Mouse (Mus musculus): ENCODE results near the gene Tanc1. TPM values are rescaled to one million over a fixed set of nuclear protein-coding genes. Genes with fewer than 3 reads are reported as not detected.

Tanc1 gene
- polyA plus RNA-seq, 1 experiment from 2014 or later = 8.5 TPM

GRCm38 (mm10) chr2:59758139-59758918 is 146.5 kb downstream of the Tanc1 start:
- no peak overlapping the region for H3K4me3 ChIP-seq
- 84% methylated on average over 9 of the region's 9 CpGs for WGBS
- ATAC-seq (ENCODE audit: low FRiP score, low read depth) = no peak
- H3K27me3 ChIP-seq = no peaks in the 10 kb centered on the region
- H3K9me3 ChIP-seq = 0 out of 2 replicates have a peak, but pooled peaks cover 3% of the 10 kb centered on the region
- no peak overlapping the region for H3K4me2 ChIP-seq
- H3K9ac ChIP-seq = no peak overlapping the region
- no peaks in the 10 kb centered on the region for H3K36me3 ChIP-seq
- no peak overlapping the region for H3K27ac ChIP-seq (replicated peaks)
- no peaks in the 10 kb centered on the region for H3K4me1 ChIP-seq (replicated peaks)

GRCm38 (mm10) chr2:59760731-59761130 is 148.9 kb downstream of the Tanc1 start:
- 90% methylated on average over 4 of the region's 4 CpGs for WGBS
- no peaks in the 10 kb centered on the region for H3K4me1 ChIP-seq (replicated peaks)
- no peak overlapping the region for H3K4me3 ChIP-seq
- no peak overlapping the region for H3K9ac ChIP-seq
- no peaks in the 10 kb centered on the region for H3K36me3 ChIP-seq
- H3K4me2 ChIP-seq = no peak overlapping the region
- no peak overlapping the region for H3K27ac ChIP-seq (replicated peaks)
- H3K27me3 ChIP-seq = no peaks in the 10 kb centered on the region
- ATAC-seq (ENCODE audit: low FRiP score, low read depth) = no peak
- 0 out of 2 replicates have a peak, but pooled peaks cover 3% of the 10 kb centered on the region for H3K9me3 ChIP-seq

DNA sequence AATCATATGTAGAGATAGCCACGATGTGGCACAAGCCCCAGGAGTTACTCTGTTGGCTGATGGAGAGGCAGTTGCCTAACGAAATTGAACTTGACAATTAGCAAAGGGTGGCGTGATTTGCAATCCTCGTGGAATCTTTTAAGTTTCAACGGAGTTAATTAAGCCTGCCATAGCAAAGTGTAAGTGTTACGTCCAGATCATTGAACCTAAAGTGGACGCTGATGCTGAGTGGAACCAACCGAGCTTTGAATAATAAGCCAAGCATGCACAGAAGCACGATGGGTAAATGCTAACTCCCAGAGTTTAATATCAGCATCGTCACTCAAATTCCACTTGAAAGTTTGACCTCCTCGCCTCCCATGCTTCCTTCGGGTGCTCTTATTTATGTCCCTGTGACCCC is 149.3 kb downstream of the Tanc1 start:
- Histone ChIP-seq H3K9ac (no peak overlapping the region), H3K27me3 (no peaks in the 10 kb centered on the region), H3K9me3 (0 out of 2 replicates have a peak, but pooled peaks cover 3% of the 10 kb centered on the region), H3K4me2 (no peak overlapping the region), H3K4me1 (replicated peaks) (no peaks in the 10 kb centered on the region), H3K27ac (replicated peaks) (no peak overlapping the region), H3K36me3 (no peaks in the 10 kb centered on the region), H3K4me3 (no peak overlapping the region)
- no peak for ATAC-seq (ENCODE audit: low FRiP score, low read depth)
- 50% methylated on average over 12 of the region's 12 CpGs for WGBS

DNA sequence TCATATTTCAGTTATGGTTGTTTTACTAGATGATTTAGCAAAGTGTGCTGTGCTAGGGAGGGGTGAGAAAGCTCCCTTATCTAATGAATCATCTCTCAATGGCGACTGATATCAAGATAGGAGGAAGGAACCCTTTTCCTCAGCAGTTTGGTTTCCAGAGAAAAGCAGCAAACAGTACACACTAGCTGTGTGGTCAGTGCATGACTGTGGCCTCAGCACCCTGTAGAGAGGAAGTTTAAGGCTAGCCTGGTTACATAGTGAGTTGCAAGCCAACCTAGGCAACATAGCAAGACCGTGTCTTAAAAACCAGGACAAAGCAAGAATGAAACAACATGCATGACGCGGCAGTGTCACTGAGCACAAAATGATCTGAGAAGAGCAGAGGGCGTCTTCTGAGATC is 150.4 kb downstream of the Tanc1 start:
- WGBS = 84% methylated on average over 5 of the region's 5 CpGs
- H3K27ac ChIP-seq (replicated peaks) = no peak overlapping the region
- H3K27me3 ChIP-seq = no peaks in the 10 kb centered on the region
- 0 out of 2 replicates have a peak, but pooled peaks cover 3% of the 10 kb centered on the region for H3K9me3 ChIP-seq
- no peak overlapping the region for H3K9ac ChIP-seq
- H3K4me1 ChIP-seq (replicated peaks) = no peaks in the 10 kb centered on the region
- no peak overlapping the region for H3K4me3 ChIP-seq
- H3K36me3 ChIP-seq = no peaks in the 10 kb centered on the region
- no peak overlapping the region for H3K4me2 ChIP-seq
- no peak for ATAC-seq (ENCODE audit: low FRiP score, low read depth)

DNA sequence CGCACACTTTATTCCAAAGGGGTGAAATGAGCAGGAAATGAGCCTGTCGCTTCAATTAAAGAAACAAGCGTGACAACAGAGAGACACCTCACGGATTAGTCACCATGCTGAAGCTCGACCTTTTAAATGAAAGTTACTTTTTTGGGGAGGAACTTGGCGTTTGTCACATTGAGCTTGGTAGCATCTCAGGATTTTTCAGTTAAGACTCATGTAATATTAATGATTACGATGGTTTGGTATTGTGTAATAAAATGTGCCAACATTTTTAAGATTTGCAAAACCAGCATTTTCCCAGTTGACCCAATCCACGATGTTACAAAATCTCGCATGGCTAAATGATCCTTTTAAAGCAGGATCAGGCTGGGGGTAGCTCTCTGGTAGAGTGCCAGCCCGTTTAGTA is 153.8 kb downstream of the Tanc1 start:
- 66% methylated on average over 10 of the region's 10 CpGs for WGBS

GRCm38 (mm10) chr2:59767893-59768292 is 156.1 kb downstream of the Tanc1 start:
- H3K27ac ChIP-seq (replicated peaks) = no peak overlapping the region

More for the DNA sequence above, 153.8 kb downstream of the Tanc1 start:
- Histone ChIP-seq H3K4me2 (no peak overlapping the region), H3K9ac (no peak overlapping the region), H3K9me3 (no peaks in the 10 kb centered on the region), H3K4me3 (no peak overlapping the region), H3K27ac (replicated peaks) (no peak overlapping the region), H3K36me3 (no peaks in the 10 kb centered on the region), H3K4me1 (replicated peaks) (peaks cover 4% of the 10 kb centered on the region), H3K27me3 (no peaks in the 10 kb centered on the region)
- no peak for ATAC-seq (ENCODE audit: low FRiP score, low read depth)

DNA sequence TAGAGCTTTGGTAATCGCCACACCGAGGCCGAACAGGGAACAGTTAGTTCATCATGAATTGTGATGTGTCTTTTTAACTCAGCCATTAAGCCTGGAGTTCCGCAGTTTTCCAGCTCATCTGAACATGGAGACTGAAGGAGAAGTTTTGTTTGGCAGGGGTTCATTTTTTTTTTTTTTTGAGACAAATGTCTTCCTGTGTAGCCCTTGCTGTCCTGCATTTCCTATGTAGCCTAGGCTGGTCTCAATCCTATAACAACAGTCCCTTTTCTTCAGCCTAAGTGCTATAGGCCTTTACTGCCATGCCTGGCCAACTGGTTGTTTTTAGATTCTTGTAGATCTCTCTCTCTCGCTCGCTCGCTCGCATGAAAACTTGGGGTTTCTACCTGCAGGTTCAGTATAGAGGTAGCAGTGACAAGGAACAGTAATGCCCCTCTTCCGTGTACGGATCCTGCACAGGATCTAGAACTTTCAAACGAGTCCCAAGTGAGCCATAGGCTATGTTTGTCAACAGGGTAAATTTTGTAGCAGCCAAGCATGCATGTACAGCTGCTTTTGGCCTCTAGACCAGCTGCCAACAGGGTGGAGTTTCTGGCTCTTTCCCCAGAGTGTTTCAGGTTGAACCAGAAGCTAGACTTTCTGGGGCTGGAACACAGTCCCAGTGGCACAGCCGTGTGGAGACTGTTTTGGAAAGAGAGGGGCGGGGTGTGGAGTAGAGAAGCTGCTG is 157.0 kb downstream of the Tanc1 start:
- no peak overlapping the region for H3K27ac ChIP-seq (replicated peaks)
- H3K9ac ChIP-seq = no peak overlapping the region
- H3K27me3 ChIP-seq = no peaks in the 10 kb centered on the region
- no peaks in the 10 kb centered on the region for H3K36me3 ChIP-seq
- H3K4me1 ChIP-seq (replicated peaks) = peaks cover 28% of the 10 kb centered on the region
- H3K4me2 ChIP-seq = no peak overlapping the region
- 87% methylated on average over 13 of the region's 13 CpGs for WGBS
- no peak overlapping the region for H3K4me3 ChIP-seq
- ATAC-seq (ENCODE audit: low FRiP score, low read depth) = no peak
- H3K9me3 ChIP-seq = no peaks in the 10 kb centered on the region

More at GRCm38 (mm10) chr2:59767893-59768292, 156.1 kb downstream of the Tanc1 start:
- peaks cover 25% of the 10 kb centered on the region for H3K4me1 ChIP-seq (replicated peaks)
- no peaks in the 10 kb centered on the region for H3K9me3 ChIP-seq
- H3K36me3 ChIP-seq = no peaks in the 10 kb centered on the region
- no peaks in the 10 kb centered on the region for H3K27me3 ChIP-seq
- 91% methylated on average over 4 of the region's 4 CpGs for WGBS
- ATAC-seq (ENCODE audit: low FRiP score, low read depth) = no peak
- H3K4me3 ChIP-seq = no peak overlapping the region
- H3K4me2 ChIP-seq = no peak overlapping the region
- no peak overlapping the region for H3K9ac ChIP-seq

DNA sequence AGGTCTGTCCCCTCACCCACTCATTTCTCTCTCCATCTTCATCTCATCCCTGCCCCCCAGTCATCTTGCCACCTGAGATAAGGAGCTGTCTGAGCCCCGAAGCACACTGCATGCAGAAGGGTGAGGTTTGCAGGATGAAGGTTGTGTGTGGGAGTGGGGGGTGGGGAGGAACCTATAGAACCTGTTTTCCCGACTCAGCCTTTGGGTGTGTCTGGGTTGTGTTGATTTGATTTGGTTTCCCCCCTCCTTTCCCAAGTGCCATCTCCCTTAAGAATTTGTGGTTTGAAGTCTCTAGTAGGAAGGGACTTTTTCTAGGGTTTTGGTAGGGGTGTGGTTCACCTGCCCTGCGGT is 157.5 kb downstream of the Tanc1 start:
- no peaks in the 10 kb centered on the region for H3K36me3 ChIP-seq
- H3K9me3 ChIP-seq = no peaks in the 10 kb centered on the region
- H3K27ac ChIP-seq (replicated peaks) = no peak overlapping the region
- no peak for ATAC-seq (ENCODE audit: low FRiP score, low read depth)
- H3K4me1 ChIP-seq (replicated peaks) = peaks cover 28% of the 10 kb centered on the region
- H3K4me3 ChIP-seq = no peak overlapping the region
- 88% methylated on average over 3 of the region's 3 CpGs for WGBS
- H3K4me2 ChIP-seq = no peak overlapping the region
- no peaks in the 10 kb centered on the region for H3K27me3 ChIP-seq
- no peak overlapping the region for H3K9ac ChIP-seq

GRCm38 (mm10) chr2:59771708-59772107 is 159.9 kb downstream of the Tanc1 start:
- Histone ChIP-seq H3K4me2 (peak overlapping the region; percentile 34), H3K27me3 (no peaks in the 10 kb centered on the region), H3K4me1 (replicated peaks) (peaks cover 28% of the 10 kb centered on the region), H3K27ac (replicated peaks) (peak overlapping the region; percentile 74), H3K4me3 (no peak overlapping the region), H3K36me3 (no peaks in the 10 kb centered on the region), H3K9ac (no peak overlapping the region), H3K9me3 (no peaks in the 10 kb centered on the region)
- 58% methylated on average over 8 of the region's 8 CpGs for WGBS
- no peak for ATAC-seq (ENCODE audit: low FRiP score, low read depth)

DNA sequence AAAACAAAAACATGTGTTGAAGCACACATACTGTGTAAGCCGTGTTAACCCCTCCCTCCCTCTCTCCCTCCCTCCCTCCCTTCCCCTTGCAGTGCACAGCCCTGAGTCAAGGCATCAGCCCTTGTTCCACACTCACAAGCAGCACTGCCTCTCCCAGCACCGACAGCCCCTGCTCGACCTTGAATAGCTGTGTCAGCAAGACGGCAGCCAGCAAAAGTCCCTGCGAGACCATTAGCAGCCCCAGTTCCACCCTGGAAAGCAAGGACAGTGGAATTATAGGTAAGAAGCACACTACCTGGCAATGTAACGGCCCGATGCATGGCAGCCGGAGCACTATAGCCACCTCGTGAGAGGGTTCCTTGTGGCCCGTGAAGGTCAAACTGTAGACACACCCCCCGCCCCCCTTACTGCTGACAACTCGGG is 160.4 kb downstream of the Tanc1 start:
- WGBS = 28% methylated on average over 12 of the region's 12 CpGs
- peak; percentile 88 for ATAC-seq (ENCODE audit: low FRiP score, low read depth)

GRCm38 (mm10) chr2:59774374-59774773 is 162.5 kb downstream of the Tanc1 start:
- Histone ChIP-seq H3K9me3 (no peaks in the 10 kb centered on the region), H3K4me1 (replicated peaks) (peaks cover 28% of the 10 kb centered on the region), H3K4me3 (no peak overlapping the region), H3K4me2 (no peak overlapping the region), H3K27me3 (no peaks in the 10 kb centered on the region), H3K36me3 (no peaks in the 10 kb centered on the region), H3K27ac (replicated peaks) (no peak overlapping the region), H3K9ac (no peak overlapping the region)
- 92% methylated on average over 6 of the region's 6 CpGs for WGBS
- ATAC-seq (ENCODE audit: low FRiP score, low read depth) = no peak

More for the DNA sequence above, 160.4 kb downstream of the Tanc1 start:
- 0 out of 2 replicates have a peak overlapping the region, but pooled peaks have one; percentile 2 for H3K9ac ChIP-seq
- H3K27me3 ChIP-seq = no peaks in the 10 kb centered on the region
- peaks cover 28% of the 10 kb centered on the region for H3K4me1 ChIP-seq (replicated peaks)
- H3K36me3 ChIP-seq = no peaks in the 10 kb centered on the region
- peak overlapping the region; percentile 74 for H3K27ac ChIP-seq (replicated peaks)
- H3K4me3 ChIP-seq = no peak overlapping the region
- peak overlapping the region; percentile 34 for H3K4me2 ChIP-seq
- no peaks in the 10 kb centered on the region for H3K9me3 ChIP-seq

DNA sequence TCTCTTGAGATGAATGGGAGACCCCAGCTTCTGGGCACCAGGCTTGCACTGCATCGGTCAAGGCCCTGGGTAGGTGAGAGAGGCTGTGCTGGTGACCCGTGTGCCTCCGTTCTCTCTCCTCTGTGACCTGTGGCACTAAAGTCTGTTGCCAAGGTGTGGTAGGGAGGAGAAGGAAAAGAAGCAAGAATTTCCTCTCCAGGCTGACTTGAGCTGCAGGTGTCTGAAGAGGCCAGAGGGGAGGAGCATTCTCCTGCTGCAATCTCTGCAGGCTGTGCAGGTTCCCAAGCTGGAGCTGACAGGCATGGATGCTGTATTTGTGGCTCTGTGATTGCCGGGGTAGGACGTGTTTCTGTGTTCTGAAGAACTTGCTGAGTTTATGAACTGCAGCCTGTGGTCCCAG is 163.3 kb downstream of the Tanc1 start:
- 75% methylated on average over 5 of the region's 5 CpGs for WGBS
- Histone ChIP-seq H3K9ac (no peak overlapping the region), H3K36me3 (no peaks in the 10 kb centered on the region), H3K4me1 (replicated peaks) (peaks cover 28% of the 10 kb centered on the region), H3K27ac (replicated peaks) (no peak overlapping the region), H3K9me3 (no peaks in the 10 kb centered on the region), H3K27me3 (no peaks in the 10 kb centered on the region), H3K4me2 (no peak overlapping the region), H3K4me3 (no peak overlapping the region)
- ATAC-seq (ENCODE audit: low FRiP score, low read depth) = no peak
